In the genomic region with DNA sequence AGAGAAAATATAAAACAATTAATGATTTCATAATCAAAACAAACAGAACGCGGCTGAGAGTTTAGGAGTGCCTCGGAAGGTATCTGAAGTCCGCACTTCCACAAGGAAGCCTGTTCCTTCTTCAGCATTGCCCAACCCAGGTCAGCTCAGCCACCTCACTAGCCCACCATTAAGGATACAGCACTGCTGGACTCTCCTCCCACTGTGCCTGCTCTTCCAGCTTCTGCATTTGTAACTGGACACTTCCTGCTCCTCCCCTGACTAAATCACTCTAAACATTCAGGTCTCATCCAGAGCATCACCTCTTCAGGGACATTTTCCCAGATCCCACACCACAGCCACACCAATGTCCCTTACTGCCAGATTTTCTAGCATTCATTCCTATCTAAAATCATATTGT, we compare ENCODE assay signal across 8 mouse cellular contexts. TPM values are rescaled to one million over a fixed set of nuclear protein-coding genes. Genes with fewer than 3 reads are reported as not detected.
A peak's percentile ranks its signal among the peaks of the same experiment; 100 is the strongest.
DNase-seq lines count a peak whose midpoint lies in the region; ATAC-seq lines count a peak whose summit lies in the region.

No protein-coding gene starts in this region.

- no peak overlapping the region for H3K4me3 ChIP-seq in neural tube, embryonic 11.5 days (ENCODE audit: low read depth, low read length)
- peak overlapping the region; percentile 82 for H3K4me3 ChIP-seq in forebrain, embryonic 15.5 days
- peak overlapping the region; percentile 82; the same call in 1 of the 2 replicates for H3K4me3 ChIP-seq in limb, embryonic 13.5 days
- peak overlapping the region; percentile 77 for H3K4me3 ChIP-seq in midbrain, embryonic 13.5 days (replicated peaks)

- no peak overlapping the region for H3K27ac ChIP-seq in neural tube, embryonic 11.5 days (ENCODE audit: low read depth, low read length)
- no peak overlapping the region for H3K27ac ChIP-seq in forebrain, embryonic 15.5 days (replicated peaks)
- H3K27ac ChIP-seq in limb, embryonic 13.5 days = no peak overlapping the region
- H3K27ac ChIP-seq in midbrain, embryonic 13.5 days = no peak overlapping the region

- no peak for DNase-seq in neural tube, embryonic 11.5 days (ENCODE audit: low spot score)
- DNase-seq in neural tube, embryonic 10.5 days (ENCODE audit: extremely low spot score, low spot score) = no peak
- no peak for DNase-seq in testis, postnatal 14 days (ENCODE audit: low spot score)
- DNase-seq in left cerebral cortex, postnatal 36 days (ENCODE audit: low spot score in 2 of 2) = no peak

- no peaks in the 10 kb centered on the region for H3K27me3 ChIP-seq in neural tube, embryonic 11.5 days (ENCODE audit: control insufficient read depth, insufficient read depth, low read length)
- H3K27me3 ChIP-seq in forebrain, embryonic 15.5 days = no peaks in the 10 kb centered on the region
- H3K27me3 ChIP-seq in limb, embryonic 13.5 days = no peaks in the 10 kb centered on the region
- H3K27me3 ChIP-seq in midbrain, embryonic 13.5 days = no peaks in the 10 kb centered on the region

- no peak overlapping the region for H3K9ac ChIP-seq in neural tube, embryonic 11.5 days (ENCODE audit: low read length)
- H3K9ac ChIP-seq in forebrain, embryonic 15.5 days (replicated peaks) = peak overlapping the region; percentile 94
- H3K9ac ChIP-seq in limb, embryonic 13.5 days = no peak overlapping the region
- H3K9ac ChIP-seq in midbrain, embryonic 13.5 days (replicated peaks) = peak overlapping the region; percentile 90; the same call in 1 of the 2 replicates

- H3K36me3 ChIP-seq in neural tube, embryonic 11.5 days (ENCODE audit: control insufficient read depth, insufficient read depth, low read length) = no peaks in the 10 kb centered on the region
- no peaks in the 10 kb centered on the region for H3K36me3 ChIP-seq in forebrain, embryonic 15.5 days
- H3K36me3 ChIP-seq in limb, embryonic 13.5 days = no peaks in the 10 kb centered on the region
- H3K36me3 ChIP-seq in midbrain, embryonic 13.5 days = peaks cover 7% of the 10 kb centered on the region; the same call in 1 of the 2 replicates

- 71% methylated on average over 4 of the region's 4 CpGs for WGBS in neural tube, embryonic 11.5 days
- 83% methylated on average over 4 of the region's 4 CpGs for WGBS in forebrain, embryonic 15.5 days
- 37% methylated on average over 4 of the region's 4 CpGs for WGBS in limb, embryonic 13.5 days
- 84% methylated on average over 4 of the region's 4 CpGs for WGBS in midbrain, embryonic 13.5 days

- H3K4me1 ChIP-seq in neural tube, embryonic 11.5 days (ENCODE audit: control insufficient read depth, insufficient read depth, low read length) = no peaks in the 10 kb centered on the region
- peaks cover 36% of the 10 kb centered on the region for H3K4me1 ChIP-seq in forebrain, embryonic 15.5 days
- H3K4me1 ChIP-seq in limb, embryonic 13.5 days = peaks cover 21% of the 10 kb centered on the region
- peaks cover 49% of the 10 kb centered on the region for H3K4me1 ChIP-seq in midbrain, embryonic 13.5 days (replicated peaks)

- ATAC-seq in neural tube, embryonic 11.5 days (ENCODE audit: insufficient read depth, low FRiP score, low TSS enrichment) = no peak
- ATAC-seq in forebrain, embryonic 15.5 days (replicated peaks) = no peak
- no peak for ATAC-seq in limb, embryonic 13.5 days (ENCODE audit: low FRiP score, low read depth)
- no peak for ATAC-seq in midbrain, embryonic 13.5 days
- no peak for ATAC-seq in erythroblast, adult 5-6 weeks (replicated peaks; ENCODE audit: low FRiP score, poor library complexity, severe bottlenecking)

- peak overlapping the region; percentile 10; the same call in 1 of the 2 replicates for H3K4me2 ChIP-seq in neural tube, embryonic 11.5 days (ENCODE audit: low read depth)
- peak overlapping the region; percentile 46 for H3K4me2 ChIP-seq in forebrain, embryonic 15.5 days (replicated peaks)
- H3K4me2 ChIP-seq in limb, embryonic 13.5 days (replicated peaks) = peak overlapping the region; percentile 50
- peak overlapping the region; percentile 64 for H3K4me2 ChIP-seq in midbrain, embryonic 13.5 days (replicated peaks)

- intact Hi-C loops in left cerebral cortex, postnatal 36 days (cut with DNase I) = no loop called here

- H3K9me3 ChIP-seq in neural tube, embryonic 11.5 days (ENCODE audit: control insufficient read depth, low read length) = no peaks in the 10 kb centered on the region
- H3K9me3 ChIP-seq in forebrain, embryonic 15.5 days = no peaks in the 10 kb centered on the region
- no peaks in the 10 kb centered on the region for H3K9me3 ChIP-seq in limb, embryonic 13.5 days
- no peaks in the 10 kb centered on the region for H3K9me3 ChIP-seq in midbrain, embryonic 13.5 days

RNA-seq across cellular contexts. Expression of gene Stard3nl, which starts 1.4 kb away (rescaled TPM):
- 132 and 133 TPM in 2 replicates for polyA plus RNA-seq in neural tube, embryonic 11.5 days (2014; fragmentation: Nextera tagmentation; extraction: Ambion mirVana)
- polyA plus RNA-seq in forebrain, embryonic 15.5 days (2015; fragmentation: Nextera tagmentation; extraction: Ambion mirVana) = 183 and 184 TPM in 2 replicates
- polyA plus RNA-seq in limb, embryonic 13.5 days (2015; fragmentation: Nextera tagmentation; extraction: Ambion mirVana) = 98.3 and 101 TPM in 2 replicates
- 177 and 181 TPM in 2 replicates for polyA plus RNA-seq in midbrain, embryonic 13.5 days (2015; fragmentation: Nextera tagmentation; extraction: Ambion mirVana)
- total RNA-seq in erythroblast, adult 5-6 weeks (2015; ENCODE audit: low replicate concordance) = 8.6 and 13.0 TPM in 2 replicates
- 7.9 and 13.0 TPM in 2 replicates for total RNA-seq in erythroblast, adult 5-6 weeks (2017; ENCODE audit: low replicate concordance)
- total RNA-seq in left cerebral cortex, postnatal 36 days (2021) = 10 to 100 TPM; 58.6 to 64.1 TPM

Comparison
In these comparisons a context has a peak if more than half of its experiments do, and no peak if none do; other contexts are left out.
1. H3K4me2 ChIP-seq: peak in every context shown above with its lines; median percentile 64 in midbrain, embryonic 13.5 days; 50 in limb, embryonic 13.5 days; 46 in forebrain, embryonic 15.5 days; 10 in neural tube, embryonic 11.5 days.
2. H3K9ac ChIP-seq: peak in forebrain, embryonic 15.5 days (single experiment) and midbrain, embryonic 13.5 days (single experiment); none in neural tube, embryonic 11.5 days (single experiment) and limb, embryonic 13.5 days (single experiment).